Mouse (Mus musculus) embryonic fibroblast, embryonic 13.5 days (primary cell): ENCODE measurements at regions not wholly inside any gene's neighbourhood (a gene's known extent, or its start where the extent isn't known, plus 50 kb on each side); places are given as distances from the start of the nearest gene placed in this dataset.
A peak's percentile ranks its signal among the peaks of the same experiment; 100 is the strongest.

Experiments
- H3K27ac ChIP-seq: 2 replicates; pipeline ENCODE4 v1.5.1; 2012; ENCODE audit warnings: low read length, control low read depth, inconsistent platforms; ENCODE audit not compliant: insufficient read depth
- H3K4me1 ChIP-seq: 2 replicates; pipeline ENCODE4 v1.6.1; 2011; ENCODE audit warnings: low read length; ENCODE audit not compliant: control insufficient read depth, insufficient read depth
- H3K4me3 ChIP-seq: 2 replicates; pipeline ENCODE4 v1.5.1; 2011; ENCODE audit warnings: mild to moderate bottlenecking, control low read depth, low read length; ENCODE audit not compliant: insufficient read depth
- CTCF ChIP-seq: IDR thresholded peaks from 2 replicates; pipeline ENCODE4 v1.5.1; 2011; ENCODE audit warnings: mild to moderate bottlenecking, control low read depth, low read length, moderate library complexity, borderline replicate concordance; ENCODE audit not compliant: insufficient read depth
- POLR2A ChIP-seq: IDR thresholded peaks from 2 replicates; pipeline ENCODE4 v1.6.1; 2011; ENCODE audit warnings: low read depth, mild to moderate bottlenecking, control low read depth, low read length, moderate library complexity

GRCm38 (mm10) chr19:52721776-52722175, 318.2 kb downstream of the Xpnpep1 start:
- H3K4me1 ChIP-seq: no peaks in the 10 kb centered on the region
- TF ChIP-seq CTCF (no peak), POLR2A (no peak)
- no peak overlapping the region for H3K27ac ChIP-seq
- no peak overlapping the region for H3K4me3 ChIP-seq

GRCm38 (mm10) chr19:52715359-52715758, 324.7 kb downstream of the Xpnpep1 start:
- H3K4me3 ChIP-seq: no peak overlapping the region
- TF ChIP-seq POLR2A (no peak), CTCF (no peak)
- no peak overlapping the region for H3K27ac ChIP-seq
- no peaks in the 10 kb centered on the region for H3K4me1 ChIP-seq

GRCm38 (mm10) chr19:52707679-52708078, 332.3 kb downstream of the Xpnpep1 start:
- no peak for TF ChIP-seq POLR2A
- no peak for TF ChIP-seq CTCF
- H3K27ac ChIP-seq: no peak overlapping the region
- no peak overlapping the region for H3K4me3 ChIP-seq
- H3K4me1 ChIP-seq: no peaks in the 10 kb centered on the region

GRCm38 (mm10) chr19:52661009-52661408, 379.0 kb downstream of the Xpnpep1 start:
- Histone ChIP-seq H3K27ac (no peak overlapping the region), H3K4me1 (no peaks in the 10 kb centered on the region), H3K4me3 (no peak overlapping the region)
- TF ChIP-seq POLR2A (no peak), CTCF (no peak)

- TF ChIP-seq CTCF (no peak), POLR2A (no peak)
- H3K27ac ChIP-seq: no peak overlapping the region
- no peak overlapping the region for H3K4me3 ChIP-seq
- H3K4me1 ChIP-seq: no peaks in the 10 kb centered on the region
Measured at GRCm38 (mm10) chr19:52647066-52648046, 383.3 kb downstream of the Ins1 start.

GRCm38 (mm10) chr19:52640228-52640627, 376.1 kb downstream of the Ins1 start:
- Histone ChIP-seq H3K4me3 (no peak overlapping the region), H3K4me1 (no peaks in the 10 kb centered on the region), H3K27ac (no peak overlapping the region)
- TF ChIP-seq CTCF: no peak
- no peak for TF ChIP-seq POLR2A

- no peak overlapping the region for H3K4me3 ChIP-seq
- peaks cover 14% of the 10 kb centered on the region for H3K4me1 ChIP-seq
Measured at GRCm38 (mm10) chr19:52632501-52632900, 368.4 kb downstream of the Ins1 start.

GRCm38 (mm10) chr19:52624310-52624709, 360.2 kb downstream of the Ins1 start:
- Histone ChIP-seq H3K4me1 (no peaks in the 10 kb centered on the region), H3K4me3 (no peak overlapping the region), H3K27ac (no peak overlapping the region)
- TF ChIP-seq CTCF: no peak
- TF ChIP-seq POLR2A: no peak

More at GRCm38 (mm10) chr19:52632501-52632900, 368.4 kb downstream of the Ins1 start:
- H3K27ac ChIP-seq: peak overlapping the region; percentile 91
- no peak for TF ChIP-seq POLR2A
- TF ChIP-seq CTCF: no peak

GRCm38 (mm10) chr19:52623496-52623895, 359.4 kb downstream of the Ins1 start:
- TF ChIP-seq POLR2A: no peak
- TF ChIP-seq CTCF: no peak
- Histone ChIP-seq H3K4me3 (no peak overlapping the region), H3K4me1 (no peaks in the 10 kb centered on the region), H3K27ac (no peak overlapping the region)

GRCm38 (mm10) chr19:52613353-52613752, 349.3 kb downstream of the Ins1 start:
- Histone ChIP-seq H3K4me3 (no peak overlapping the region), H3K27ac (no peak overlapping the region), H3K4me1 (no peaks in the 10 kb centered on the region)
- no peak for TF ChIP-seq POLR2A
- no peak for TF ChIP-seq CTCF
